ENCODE assay signal across 11 mouse cellular contexts in genomic region chr12:21335869-21336268, GRCm38 (mm10). TPM values are rescaled to one million over a fixed set of nuclear protein-coding genes. Genes with fewer than 3 reads are reported as not detected.
DNase-seq lines count a peak whose midpoint lies in the region; ATAC-seq and TF ChIP-seq lines count a peak whose summit lies in the region.
"Had no signal": no experiment of that assay in that cellular context is flagged by ENCODE, and none has a peak within 500 bp of the region (broad histone marks: within the 10 kb centered on the region; RNA-seq: fewer than 3 reads in every experiment).

No protein-coding gene starts in this region.

- ATAC-seq in G1E (ENCODE audit: extremely low read depth, insufficient number of reproducible peaks, low FRiP score, poor library complexity, severe bottlenecking): peak; percentile 45; the same call in 1 of the 2 replicates
- ATAC-seq in neutrophil, adult 5-6 weeks (ENCODE audit: extremely low read depth, insufficient number of reproducible peaks, low FRiP score, poor library complexity, severe bottlenecking): peak; percentile 91
- no peak for ATAC-seq in intestine, embryonic 16.5 days
- ATAC-seq in hindbrain, embryonic 16.5 days: no peak

- H3K4me3 ChIP-seq in heart, embryonic 10.5 days: no peak overlapping the region
- no peak overlapping the region for H3K4me3 ChIP-seq in G1E (ENCODE audit: low read depth, low read length)
- H3K4me3 ChIP-seq in intestine, embryonic 16.5 days (ENCODE audit: low read length): no peak overlapping the region
- no peak overlapping the region for H3K4me3 ChIP-seq in hindbrain, embryonic 16.5 days (ENCODE audit: low read length)
- H3K4me3 ChIP-seq: liver, embryonic 13.5 days had no signal

- no peaks in the 10 kb centered on the region for H3K4me1 ChIP-seq in heart, embryonic 10.5 days
- peaks cover 8% of the 10 kb centered on the region; the same call in 1 of the 2 replicates for H3K4me1 ChIP-seq in G1E (ENCODE audit: insufficient read depth, low read depth, low read length)
- no peaks in the 10 kb centered on the region for H3K4me1 ChIP-seq in intestine, embryonic 16.5 days (ENCODE audit: control insufficient read depth, insufficient read depth, low read length)
- no peaks in the 10 kb centered on the region for H3K4me1 ChIP-seq in hindbrain, embryonic 16.5 days (ENCODE audit: control insufficient read depth, insufficient read depth, low read depth, low read length)
- H3K4me1 ChIP-seq: liver, embryonic 13.5 days had no signal

- no peak overlapping the region for H3K27ac ChIP-seq in heart, embryonic 10.5 days
- H3K27ac ChIP-seq in intestine, embryonic 16.5 days (ENCODE audit: low read length): no peak overlapping the region
- H3K27ac ChIP-seq in hindbrain, embryonic 16.5 days (ENCODE audit: low read depth, low read length): no peak overlapping the region
- H3K27ac ChIP-seq: liver, embryonic 13.5 days had no signal

- no peak overlapping the region for H3K9ac ChIP-seq in intestine, embryonic 16.5 days (ENCODE audit: low read depth, low read length)
- H3K9ac ChIP-seq in hindbrain, embryonic 16.5 days (ENCODE audit: low read depth, low read length): no peak overlapping the region
- H3K9ac ChIP-seq: liver, embryonic 13.5 days had no signal

- peaks cover 79% of the 10 kb centered on the region for H3K36me3 ChIP-seq in heart, embryonic 10.5 days
- H3K36me3 ChIP-seq in G1E (replicated peaks): peaks cover 84% of the 10 kb centered on the region
- H3K36me3 ChIP-seq in intestine, embryonic 16.5 days (ENCODE audit: control insufficient read depth, insufficient read depth, low read length): peaks cover 4% of the 10 kb centered on the region; the same call in 1 of the 2 replicates
- peaks cover 20% of the 10 kb centered on the region for H3K36me3 ChIP-seq in hindbrain, embryonic 16.5 days (ENCODE audit: control insufficient read depth, insufficient read depth, low read length)

- DNase-seq in heart, embryonic 10.5 days (ENCODE audit: low spot score): peak; percentile 54
- no peak for DNase-seq in heart, postnatal 25 days (ENCODE audit: low spot score)
- DNase-seq in G1E (ENCODE audit: low spot score): no peak
- peak; percentile 37 to 84 for DNase-seq in layer of hippocampus, postnatal 14 days (ENCODE audit: low spot score in 2 of 2)
- no peak for DNase-seq in urinary bladder, postnatal 25 days (ENCODE audit: low spot score)
- DNase-seq: heart, postnatal 4 days; liver, embryonic 13.5 days; thymus, postnatal 14 days had no signal

- 89% methylated on average over 7 of the region's 7 CpGs for WGBS in heart, embryonic 10.5 days
- 80% methylated on average over 7 of the region's 7 CpGs for WGBS in intestine, embryonic 16.5 days
- WGBS in hindbrain, embryonic 16.5 days: 90% methylated on average over 7 of the region's 7 CpGs

- no peak overlapping the region for H3K4me2 ChIP-seq in intestine, embryonic 16.5 days (ENCODE audit: low read depth, low read length)
- H3K4me2 ChIP-seq in hindbrain, embryonic 16.5 days (ENCODE audit: low read length): no peak overlapping the region
- H3K4me2 ChIP-seq: liver, embryonic 13.5 days had no signal

- no peaks in the 10 kb centered on the region for H3K9me3 ChIP-seq in heart, embryonic 10.5 days
- H3K9me3 ChIP-seq in G1E (replicated peaks): no peaks in the 10 kb centered on the region
- no peaks in the 10 kb centered on the region for H3K9me3 ChIP-seq in intestine, embryonic 16.5 days (ENCODE audit: control insufficient read depth, low read length)
- H3K9me3 ChIP-seq in hindbrain, embryonic 16.5 days (ENCODE audit: control insufficient read depth, low read length): no peaks in the 10 kb centered on the region
- H3K9me3 ChIP-seq: liver, embryonic 13.5 days had no signal

- TF ChIP-seq CTCF in G1E (IDR thresholded peaks at IDR 0.05; ENCODE audit: low read depth, low read length): no peak

- intact Hi-C loops in heart, postnatal 25 days (cut with DNase I): no loop called here

- H3K27me3 ChIP-seq in heart, embryonic 10.5 days (ENCODE audit: insufficient read depth, poor library complexity, severe bottlenecking): no peaks in the 10 kb centered on the region
- H3K27me3 ChIP-seq in G1E (ENCODE audit: insufficient read depth, low read length): no peaks in the 10 kb centered on the region
- no peaks in the 10 kb centered on the region for H3K27me3 ChIP-seq in intestine, embryonic 16.5 days (replicated peaks; ENCODE audit: control insufficient read depth, insufficient read depth, low read length)
- H3K27me3 ChIP-seq in hindbrain, embryonic 16.5 days (replicated peaks; ENCODE audit: control insufficient read depth, insufficient read depth, low read length): no peaks in the 10 kb centered on the region
- H3K27me3 ChIP-seq: liver, embryonic 13.5 days had no signal

RNA-seq across cellular contexts. Expression of gene Iah1, which starts 19.7 kb away (rescaled TPM):
- 38.9 and 40.8 TPM in 2 replicates for polyA plus RNA-seq in heart, embryonic 10.5 days (2016; fragmentation: Nextera tagmentation; extraction: Ambion mirVana)
- 10 to 100 TPM; 12.6 to 15.7 TPM for total RNA-seq in heart, postnatal 25 days (2021)
- total RNA-seq in G1E (2014; fragmentation: Nextera tagmentation) (27.8 and 35.7 TPM in 2 replicates), G1E (2017) (49.5 and 62.6 TPM in 2 replicates)
- polyA plus RNA-seq in G1E (2012): 108 and 111 TPM in 2 replicates
- 10 to 100 TPM; 17.6 to 19.2 TPM for total RNA-seq in layer of hippocampus, postnatal 14 days (2021)
- 23.6 and 27.0 TPM in 2 replicates for total RNA-seq in neutrophil, adult 5-6 weeks (2017)
- polyA plus RNA-seq in intestine, embryonic 16.5 days (2015; fragmentation: Nextera tagmentation; extraction: Ambion mirVana): 82.5 and 92.3 TPM in 2 replicates
- 31.3 and 33.0 TPM in 2 replicates for polyA plus RNA-seq in hindbrain, embryonic 16.5 days (2015; fragmentation: Nextera tagmentation; extraction: Ambion mirVana)

RNA-seq across cellular contexts. Expression of gene Adam17, which starts 37.6 kb away (rescaled TPM):
- 36.3 and 38.4 TPM in 2 replicates for polyA plus RNA-seq in heart, embryonic 10.5 days (2016; fragmentation: Nextera tagmentation; extraction: Ambion mirVana)
- 10 to 100 TPM; 48.9 to 58.5 TPM for total RNA-seq in heart, postnatal 25 days (2021)
- total RNA-seq in G1E (2014; fragmentation: Nextera tagmentation): 21.1 and 38.2 TPM in 2 replicates
- 37.7 and 43.1 TPM in 2 replicates for total RNA-seq in G1E (2017)
- polyA plus RNA-seq in G1E (2012): 20.4 and 22.4 TPM in 2 replicates
- total RNA-seq in layer of hippocampus, postnatal 14 days (2021): 10 to 100 TPM; 22.8 to 26.3 TPM
- total RNA-seq in neutrophil, adult 5-6 weeks (2017): 74.3 and 86.8 TPM in 2 replicates
- 27.6 and 28.4 TPM in 2 replicates for polyA plus RNA-seq in intestine, embryonic 16.5 days (2015; fragmentation: Nextera tagmentation; extraction: Ambion mirVana)
- 17.0 and 20.6 TPM in 2 replicates for polyA plus RNA-seq in hindbrain, embryonic 16.5 days (2015; fragmentation: Nextera tagmentation; extraction: Ambion mirVana)

RNA-seq across cellular contexts. Expression of gene Itgb1bp1, which starts 49.8 kb away (rescaled TPM):
- 39.5 and 40.8 TPM in 2 replicates for polyA plus RNA-seq in heart, embryonic 10.5 days (2016; fragmentation: Nextera tagmentation; extraction: Ambion mirVana)
- 10 to 100 TPM; 40.9 to 49.7 TPM for total RNA-seq in heart, postnatal 25 days (2021)
- total RNA-seq in G1E (2014; fragmentation: Nextera tagmentation) (19.8 and 29.5 TPM in 2 replicates), G1E (2017) (42.8 and 43.0 TPM in 2 replicates)
- polyA plus RNA-seq in G1E (2012): 15.4 and 17.1 TPM in 2 replicates
- 10 to 100 TPM; 38.9 to 39.7 TPM for total RNA-seq in layer of hippocampus, postnatal 14 days (2021)
- 41.5 and 53.4 TPM in 2 replicates for total RNA-seq in neutrophil, adult 5-6 weeks (2017)
- 40.1 and 42.5 TPM in 2 replicates for polyA plus RNA-seq in intestine, embryonic 16.5 days (2015; fragmentation: Nextera tagmentation; extraction: Ambion mirVana)
- polyA plus RNA-seq in hindbrain, embryonic 16.5 days (2015; fragmentation: Nextera tagmentation; extraction: Ambion mirVana): 35.0 and 37.0 TPM in 2 replicates

RNA-seq across cellular contexts. Expression of gene Cpsf3, which starts 50.7 kb away (rescaled TPM):
- polyA plus RNA-seq in heart, embryonic 10.5 days (2016; fragmentation: Nextera tagmentation; extraction: Ambion mirVana): 91.9 and 106 TPM in 2 replicates
- 10 to 100 TPM; 33.8 to 34.5 TPM for total RNA-seq in heart, postnatal 25 days (2021)
- total RNA-seq in G1E (2014; fragmentation: Nextera tagmentation): 165 and 172 TPM in 2 replicates
- total RNA-seq in G1E (2017): 109 and 113 TPM in 2 replicates
- polyA plus RNA-seq in G1E (2012): 7.6 and 10.1 TPM in 2 replicates
- total RNA-seq in layer of hippocampus, postnatal 14 days (2021): 10 to 100 TPM; 51.3 to 64.0 TPM
- 112 and 118 TPM in 2 replicates for total RNA-seq in neutrophil, adult 5-6 weeks (2017)
- 94.2 and 105 TPM in 2 replicates for polyA plus RNA-seq in intestine, embryonic 16.5 days (2015; fragmentation: Nextera tagmentation; extraction: Ambion mirVana)
- 82.8 and 86.1 TPM in 2 replicates for polyA plus RNA-seq in hindbrain, embryonic 16.5 days (2015; fragmentation: Nextera tagmentation; extraction: Ambion mirVana)

Comparison
In these comparisons a context has a peak if more than half of its experiments do, and no peak if none do; other contexts are left out.
1. DNase-seq: peak in heart, embryonic 10.5 days (single experiment) and layer of hippocampus, postnatal 14 days (2 of 2); none in heart, postnatal 25 days (single experiment), G1E (single experiment) and urinary bladder, postnatal 25 days (single experiment).
2. ATAC-seq: peak in G1E (single experiment) and neutrophil, adult 5-6 weeks (single experiment); none in intestine, embryonic 16.5 days (single experiment) and hindbrain, embryonic 16.5 days (single experiment).